Mouse (Mus musculus) spleen, embryonic (tissue): ENCODE results near the gene Olfr971.
"Not testable (repeated sequence)": the region's sequence is repeated elsewhere in the genome, so short reads cannot be mapped to it uniquely, and the experiment has no call there.

ENCODE experiments used
- CTCF ChIA-PET: fragments of 350-600 bp; sonication (Branson Sonifier 250); formaldehyde crosslinking; loops from one replicate; lab custom pipeline; 2022; lab: Charles Lee

Gene Olfr971

GRCm38 (mm10) chr9:39836576-39836975 is at the start of gene Olfr971:
Gene Olfr971 (plus strand): TSS chr9:39836876.
- CTCF ChIA-PET: not testable (repeated sequence)

GRCm38 (mm10) chr9:39790558-39790957 is 46.1 kb upstream of the Olfr971 start, which contains the start of gene Olfr969:
Gene Olfr969 (plus strand): TSS chr9:39790945.
- CTCF ChIA-PET: no interaction called here

- CTCF ChIA-PET: no interaction called here
Observed at GRCm38 (mm10) chr9:39808560-39808959, 28.1 kb upstream of the Olfr971 start, which contains the start of gene Olfr970. Gene Olfr970 (plus strand): TSS chr9:39808860.

- CTCF ChIA-PET: no interaction called here
Observed at GRCm38 (mm10) chr9:39866122-39866521, 29.4 kb downstream of the Olfr971 start, which contains the start of gene Olfr972. Gene Olfr972 (plus strand): TSS chr9:39866422.

GRCm38 (mm10) chr9:39871986-39872385 is 35.3 kb downstream of the Olfr971 start:
- CTCF ChIA-PET: not testable (repeated sequence)

GRCm38 (mm10) chr9:39877541-39878396 is 41.1 kb downstream of the Olfr971 start:
- CTCF ChIA-PET: not testable (repeated sequence)
